21 mouse cellular contexts compared by ENCODE assay signal in the genomic region with DNA sequence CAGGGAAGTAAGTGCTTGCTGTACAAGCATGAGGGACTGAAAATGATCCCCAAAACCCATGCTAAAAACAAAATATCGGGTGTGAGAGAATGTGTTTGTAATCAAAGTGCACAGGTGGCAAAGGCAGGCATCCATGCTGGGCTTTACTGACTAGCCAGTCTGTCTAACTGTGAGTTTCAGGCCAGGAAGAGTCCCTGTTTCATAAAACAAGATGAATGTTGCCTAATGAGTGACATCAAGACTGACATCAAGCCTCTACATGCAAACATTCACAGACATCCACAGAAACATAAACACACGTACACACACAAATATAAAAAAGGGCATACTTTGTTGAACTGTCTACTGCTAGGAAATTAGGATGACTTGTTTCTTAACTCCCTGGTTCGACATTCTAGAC.
"Had no signal": no experiment of that assay in that cellular context is flagged by ENCODE, and none has a peak within 500 bp of the region (broad histone marks: within the 10 kb centered on the region; RNA-seq: fewer than 3 reads in every experiment).

No protein-coding gene starts in this region.

- H3K36me3 ChIP-seq: heart, embryonic 10.5 days; heart, embryonic 12.5 days; hindbrain, embryonic 10.5 days; hindbrain, embryonic 12.5 days; intestine, embryonic 15.5 days; limb, embryonic 10.5 days; limb, embryonic 12.5 days had no signal

- H3K27me3 ChIP-seq: heart, embryonic 12.5 days; hindbrain, embryonic 12.5 days; intestine, embryonic 15.5 days; limb, embryonic 12.5 days had no signal

- ATAC-seq: forebrain, postnatal 0 days; hindbrain, embryonic 16.5 days; inflammation-experienced regulatory T-cells, adult 6 months; intestine, embryonic 15.5 days had no signal

- DNase-seq: forebrain, postnatal 0 days; gastrocnemius, adult 2 months; gastrocnemius, postnatal 10 days; gastrocnemius, postnatal 25 days; heart, adult 18-20 months; heart, postnatal 10 days; heart, postnatal 4 days; kidney, postnatal 4 days; layer of hippocampus, adult 9-11 months had no signal

- H3K9me3 ChIP-seq: heart, embryonic 10.5 days; heart, embryonic 12.5 days; hindbrain, embryonic 10.5 days; hindbrain, embryonic 12.5 days; intestine, embryonic 15.5 days; limb, embryonic 10.5 days; limb, embryonic 12.5 days had no signal

- H3K4me1 ChIP-seq: hindbrain, embryonic 10.5 days had no signal

- H3K4me2 ChIP-seq: heart, embryonic 12.5 days; hindbrain, embryonic 12.5 days; hindbrain, embryonic 14.5 days; intestine, embryonic 15.5 days; limb, embryonic 12.5 days had no signal

- H3K27ac ChIP-seq: heart, embryonic 10.5 days; hindbrain, embryonic 10.5 days; hindbrain, embryonic 12.5 days; hindbrain, embryonic 14.5 days; intestine, embryonic 15.5 days; left cerebral cortex, adult 2 months; limb, embryonic 10.5 days; limb, embryonic 12.5 days had no signal

- H3K4me3 ChIP-seq: gastrocnemius, adult 2 months; heart, embryonic 10.5 days; heart, embryonic 12.5 days; hindbrain, embryonic 10.5 days; hindbrain, embryonic 12.5 days; intestine, embryonic 15.5 days; left cerebral cortex, adult 2 months; limb, embryonic 10.5 days; limb, embryonic 12.5 days had no signal

- H3K9ac ChIP-seq: forebrain, postnatal 0 days; heart, embryonic 12.5 days; hindbrain, embryonic 12.5 days; hindbrain, embryonic 14.5 days; intestine, embryonic 15.5 days; limb, embryonic 12.5 days; liver, embryonic 14.5 days had no signal
